Mouse (Mus musculus) kidney, embryonic 15.5 days (tissue): Measurements from ENCODE around the gene Wnt4. TPM values are rescaled to one million over a fixed set of nuclear protein-coding genes. Genes with fewer than 3 reads are reported as not detected.

Experiments used
- ATAC-seq: fragments of 200-750 bp; cut with Nextera tagmentation; replicated peaks from 2 replicates; pipeline ENCODE4 v1.8.0; 2017; ENCODE audit warnings: moderate TSS enrichment; ENCODE audit not compliant: low FRiP score
- H3K27ac ChIP-seq: fragments of 300-500 bp; sonication (generic); 2 replicates; pipeline ENCODE4 v1.5.1; 2015; ENCODE audit warnings: mild to moderate bottlenecking, inconsistent platforms
- H3K27me3 ChIP-seq: fragments of 300-500 bp; sonication (generic); 2 replicates; pipeline ENCODE4 v1.6.1; 2015; ENCODE audit warnings: inconsistent platforms
- H3K36me3 ChIP-seq: fragments of 300-500 bp; sonication (generic); 2 replicates; pipeline ENCODE4 v1.6.1; 2015; ENCODE audit warnings: inconsistent platforms
- H3K4me1 ChIP-seq: fragments of 300-500 bp; sonication (generic); 2 replicates; pipeline ENCODE4 v1.6.1; 2015; ENCODE audit warnings: inconsistent platforms
- H3K4me2 ChIP-seq: fragments of 300-500 bp; sonication (generic); 2 replicates; pipeline ENCODE4 v1.6.1; 2015; ENCODE audit warnings: moderate library complexity, mild to moderate bottlenecking, inconsistent platforms
- H3K4me3 ChIP-seq: fragments of 300-500 bp; sonication (generic); replicated peaks from 2 replicates; pipeline ENCODE4 v1.5.1; 2015; ENCODE audit warnings: mild to moderate bottlenecking, inconsistent platforms
- H3K9ac ChIP-seq: fragments of 300-500 bp; sonication (generic); 2 replicates; pipeline ENCODE4 v1.6.1; 2015; ENCODE audit warnings: mild to moderate bottlenecking, inconsistent platforms
- H3K9me3 ChIP-seq: fragments of 300-500 bp; sonication (generic); replicated peaks from 2 replicates; pipeline ENCODE4 v1.6.1; 2016; ENCODE audit warnings: inconsistent platforms
- WGBS: fragments of 180-500 bp; shearing (Covaris S2); methylation state at CpG from one replicate; pipeline ENCODE4 v1.1.7; 2015; ENCODE audit warnings: mixed read lengths; 5-methylcytosine and 5-hydroxymethylcytosine counted together
- polyA plus RNA-seq: library from polyadenylated mRNA; unstranded; fragments of >200 nt; fragmentation: Nextera tagmentation; extraction: Ambion mirVana; gene quantifications from 2 replicates; pipeline ENCODE4 v1.2.1, GENCODE M21; 2015

Gene Wnt4
- polyA plus RNA-seq, 1 experiment from 2014 or later = 10.6 TPM

DNA sequence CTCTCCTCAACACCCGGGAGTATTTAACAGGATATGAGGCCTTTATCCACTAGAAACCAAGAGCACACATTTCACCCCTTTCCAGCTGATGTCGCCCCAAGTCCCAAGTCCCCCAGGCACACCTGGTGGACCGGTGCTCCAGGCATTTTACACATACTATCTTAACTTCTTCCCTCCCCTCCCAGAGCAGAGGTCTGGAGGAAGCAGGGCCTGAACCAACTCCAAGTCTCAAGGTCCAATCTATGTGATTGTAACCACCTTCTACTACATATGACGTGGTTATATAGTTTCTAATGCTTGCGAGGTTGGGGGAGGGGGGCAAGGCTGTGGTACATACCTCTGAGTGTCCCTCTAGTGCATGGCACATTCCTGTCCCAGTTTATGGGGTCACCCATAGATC, 4.8 kb downstream of the Wnt4 start:
- no peaks in the 10 kb centered on the region for H3K36me3 ChIP-seq
- no peak overlapping the region for H3K4me3 ChIP-seq
- no peak for ATAC-seq
- H3K4me1 ChIP-seq = peaks cover 74% of the 10 kb centered on the region
- 0 out of 2 replicates have a peak overlapping the region, but pooled peaks have one; percentile 34 for H3K27ac ChIP-seq
- no peak overlapping the region for H3K9ac ChIP-seq
- peak overlapping the region; percentile 37; the same call in 1 of the 2 replicates for H3K4me2 ChIP-seq
- H3K9me3 ChIP-seq = no peaks in the 10 kb centered on the region
- WGBS = 76% methylated on average over 5 of the region's 5 CpGs
- H3K27me3 ChIP-seq = peaks cover 72% of the 10 kb centered on the region

DNA sequence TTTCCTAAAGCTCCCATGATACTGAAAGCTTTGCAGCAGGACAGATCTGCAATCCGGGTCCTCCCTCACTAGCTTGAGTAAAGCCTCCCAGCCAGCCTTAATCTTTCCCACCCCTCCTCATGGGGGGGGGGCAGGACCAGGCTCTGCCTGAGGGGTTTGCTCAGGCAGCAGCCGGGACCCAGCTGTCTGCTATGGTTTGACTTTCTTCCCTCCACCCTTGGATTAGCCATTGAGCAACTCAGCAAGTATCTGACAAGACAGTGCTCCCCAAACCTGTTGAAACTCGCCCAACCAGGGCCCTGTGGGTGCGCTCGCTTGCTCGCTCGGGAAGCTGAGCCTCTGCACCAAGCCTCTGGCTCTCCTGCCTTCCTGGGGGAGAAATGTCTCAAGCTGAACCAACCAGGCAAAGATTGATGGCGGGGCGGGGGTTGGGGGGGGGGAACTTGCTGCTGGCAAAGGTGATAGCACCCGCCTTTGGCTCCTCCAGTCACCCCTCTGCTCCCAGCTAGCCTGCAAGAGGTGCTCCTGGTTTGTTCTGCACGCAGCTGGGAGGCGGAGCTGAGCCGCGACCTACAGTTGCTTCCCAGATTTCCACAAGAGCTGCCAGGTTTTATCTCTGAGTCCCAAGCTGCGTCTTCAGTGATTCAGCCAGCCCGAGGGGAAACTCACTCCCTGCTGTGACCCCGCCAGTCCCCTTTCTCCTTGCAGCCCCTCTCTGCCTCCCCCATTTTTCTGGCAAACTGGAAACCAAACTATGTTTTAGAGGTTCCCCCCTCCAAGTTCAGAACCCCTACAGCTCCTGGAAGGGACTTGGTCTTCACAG, 5.5 kb downstream of the Wnt4 start:
- peak overlapping the region; percentile 37 for H3K4me2 ChIP-seq

DNA sequence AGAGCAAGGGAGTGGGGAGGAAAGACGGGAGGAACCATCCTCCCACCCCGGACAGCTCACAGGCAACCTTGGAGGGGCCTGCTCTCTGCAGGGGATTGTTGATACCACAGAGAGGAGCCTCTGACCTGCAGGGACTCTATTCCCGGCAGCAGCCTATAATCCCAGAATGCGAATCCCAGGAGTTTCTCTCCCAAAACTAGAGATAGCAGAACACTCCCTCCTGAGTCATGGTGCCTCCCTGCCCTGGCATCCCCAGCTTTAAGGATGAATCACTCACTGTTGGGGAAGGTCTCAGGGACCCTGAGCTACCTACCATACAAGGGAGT, 6.1 kb downstream of the Wnt4 start:
- peak overlapping the region; percentile 34; the same call in 1 of the 2 replicates for H3K27ac ChIP-seq
- H3K9me3 ChIP-seq = no peaks in the 10 kb centered on the region
- peaks cover 70% of the 10 kb centered on the region for H3K4me1 ChIP-seq
- no peak overlapping the region for H3K9ac ChIP-seq
- H3K4me2 ChIP-seq = peak overlapping the region; percentile 37; the same call in 1 of the 2 replicates
- no peaks in the 10 kb centered on the region for H3K36me3 ChIP-seq
- 21% methylated on average over 4 of the region's 4 CpGs for WGBS
- no peak for ATAC-seq
- H3K27me3 ChIP-seq = peaks cover 59% of the 10 kb centered on the region
- no peak overlapping the region for H3K4me3 ChIP-seq

More for the DNA sequence above, 5.5 kb downstream of the Wnt4 start:
- Histone ChIP-seq H3K36me3 (no peaks in the 10 kb centered on the region), H3K9ac (no peak overlapping the region), H3K4me1 (peaks cover 76% of the 10 kb centered on the region), H3K27me3 (peaks cover 65% of the 10 kb centered on the region), H3K27ac (peak overlapping the region; percentile 34; the same call in 1 of the 2 replicates), H3K4me3 (no peak overlapping the region), H3K9me3 (no peaks in the 10 kb centered on the region)
- 13% methylated on average over 17 of the region's 17 CpGs for WGBS
- ATAC-seq = no peak

DNA sequence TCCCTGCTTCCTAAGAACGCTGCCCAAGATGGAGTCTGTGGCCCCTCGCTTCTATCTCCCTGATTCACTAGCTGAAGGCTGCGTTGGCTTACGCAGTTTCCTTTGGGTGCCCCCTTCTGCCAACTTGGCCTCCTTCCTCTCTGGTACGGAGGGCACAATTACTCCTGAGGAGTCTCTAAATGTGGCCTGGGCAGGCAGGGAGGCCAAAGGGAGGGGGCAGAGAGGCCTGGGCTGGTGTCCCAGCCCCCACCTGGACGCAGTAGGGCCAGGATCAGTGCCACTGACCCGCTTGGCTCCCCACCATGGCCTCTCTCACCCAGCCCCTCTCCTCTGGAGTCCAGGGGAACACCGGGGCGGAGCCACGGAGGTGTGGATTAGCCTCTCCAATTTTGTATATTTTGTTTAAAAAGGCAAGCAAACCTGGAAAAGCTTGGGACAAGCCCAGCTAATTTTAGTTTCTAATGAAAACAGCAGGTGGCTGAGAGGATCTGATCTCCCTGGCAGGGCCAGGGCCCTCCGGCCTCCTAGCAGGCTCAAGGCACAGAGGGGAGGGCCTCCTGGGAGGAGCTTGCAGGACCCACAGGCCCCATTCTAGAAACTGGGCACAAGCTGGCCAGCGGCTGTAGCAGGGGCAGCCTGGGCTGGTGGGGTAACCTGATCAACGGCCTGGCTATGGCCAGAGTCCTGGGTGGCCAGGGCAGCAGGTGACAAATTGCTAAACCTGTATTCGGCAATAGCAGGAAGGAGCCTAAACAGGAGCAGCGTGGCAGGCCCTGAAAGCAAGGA, 8.8 kb downstream of the Wnt4 start:
- no peak overlapping the region for H3K4me3 ChIP-seq
- ATAC-seq = peak; percentile 29; the same call in 1 of the 2 replicates
- whole genome bisulfite sequencing = 63% methylated on average over 15 of the region's 15 CpGs
- H3K27me3 ChIP-seq = peaks cover 35% of the 10 kb centered on the region
- H3K36me3 ChIP-seq = peaks cover 8% of the 10 kb centered on the region; the same call in 1 of the 2 replicates
- H3K9me3 ChIP-seq = no peaks in the 10 kb centered on the region
- peaks cover 47% of the 10 kb centered on the region for H3K4me1 ChIP-seq
- no peak overlapping the region for H3K9ac ChIP-seq
- no peak overlapping the region for H3K4me2 ChIP-seq
- peak overlapping the region; percentile 37 for H3K27ac ChIP-seq

DNA sequence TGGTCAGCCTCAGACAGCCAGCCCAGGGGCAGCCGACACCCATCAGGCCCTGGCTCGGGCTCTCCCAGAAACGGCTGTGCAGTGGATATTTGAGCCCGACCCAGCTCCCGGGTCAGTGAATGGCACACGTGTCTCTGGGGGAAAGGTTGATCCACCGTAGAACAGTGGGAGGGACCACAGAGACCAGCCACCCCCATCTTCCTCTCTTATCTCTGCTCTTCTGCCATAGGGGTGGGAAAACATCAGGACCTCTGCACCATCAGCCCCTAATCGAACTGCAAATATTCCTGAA, 9.3 kb downstream of the Wnt4 start:
- no peak overlapping the region for H3K4me2 ChIP-seq
- no peak overlapping the region for H3K4me3 ChIP-seq
- peak; percentile 23; the same call in 1 of the 2 replicates for ATAC-seq
- H3K27me3 ChIP-seq = peaks cover 30% of the 10 kb centered on the region
- peaks cover 8% of the 10 kb centered on the region; the same call in 1 of the 2 replicates for H3K36me3 ChIP-seq
- H3K9me3 ChIP-seq = no peaks in the 10 kb centered on the region
- H3K4me1 ChIP-seq = peaks cover 46% of the 10 kb centered on the region
- H3K9ac ChIP-seq = no peak overlapping the region
- peak overlapping the region; percentile 37; the same call in 1 of the 2 replicates for H3K27ac ChIP-seq
- 42% methylated on average over 8 of the region's 8 CpGs for WGBS

DNA sequence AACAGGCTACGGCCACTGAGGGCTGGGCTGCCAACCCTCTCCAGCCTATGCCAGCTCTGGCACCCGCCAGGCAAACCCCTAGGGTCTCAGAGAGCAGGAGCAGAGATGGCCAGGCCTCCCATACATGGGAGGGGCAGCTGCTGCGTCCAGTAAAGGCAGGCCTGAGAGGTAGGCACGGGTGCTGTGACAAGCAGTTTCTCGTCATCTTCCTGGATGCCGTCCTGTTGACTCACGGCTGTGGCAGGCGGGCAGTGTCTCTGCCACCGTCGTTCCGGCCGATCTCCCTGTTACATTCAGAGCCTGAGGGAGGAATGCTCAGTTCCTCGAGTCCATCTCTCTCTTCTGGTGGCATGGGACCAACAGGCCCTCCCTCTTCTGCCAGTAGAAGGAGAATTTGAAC, 9.9 kb downstream of the Wnt4 start:
- Histone ChIP-seq H3K4me1 (peaks cover 40% of the 10 kb centered on the region), H3K9ac (no peak overlapping the region), H3K4me3 (no peak overlapping the region), H3K27me3 (peaks cover 24% of the 10 kb centered on the region), H3K9me3 (no peaks in the 10 kb centered on the region), H3K4me2 (no peak overlapping the region), H3K27ac (peak overlapping the region; percentile 67), H3K36me3 (peaks cover 8% of the 10 kb centered on the region; the same call in 1 of the 2 replicates)
- WGBS = 70% methylated on average over 13 of the region's 13 CpGs
- ATAC-seq = no peak

DNA sequence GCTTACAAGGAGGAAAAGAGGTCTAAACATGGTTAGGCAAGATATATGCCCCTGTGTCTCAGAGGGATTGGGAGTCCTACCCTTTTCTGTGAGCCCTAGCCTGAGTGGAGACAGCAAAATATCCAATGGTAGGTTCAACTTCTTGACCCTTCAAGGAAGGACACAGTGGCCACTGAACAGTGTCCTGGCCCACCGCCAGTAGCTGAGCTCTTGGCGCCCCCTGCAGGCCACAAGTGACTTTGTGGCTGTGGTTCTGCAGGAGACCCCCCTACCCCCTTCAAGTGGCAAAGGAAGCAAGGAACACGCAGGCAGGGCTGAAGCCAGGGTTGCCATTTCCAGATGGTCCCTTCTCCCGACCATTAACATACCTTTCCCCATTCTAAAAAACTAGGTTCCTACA, 10.5 kb downstream of the Wnt4 start:
- 0 out of 2 replicates have a peak, but pooled peaks have one; percentile 9 for ATAC-seq
- H3K27me3 ChIP-seq = peaks cover 20% of the 10 kb centered on the region
- H3K4me2 ChIP-seq = no peak overlapping the region
- no peak overlapping the region for H3K9ac ChIP-seq
- no peak overlapping the region for H3K4me3 ChIP-seq
- H3K9me3 ChIP-seq = no peaks in the 10 kb centered on the region
- H3K27ac ChIP-seq = peak overlapping the region; percentile 67
- peaks cover 34% of the 10 kb centered on the region for H3K4me1 ChIP-seq
- WGBS = 5% methylated on average over 4 of the region's 4 CpGs
- H3K36me3 ChIP-seq = peaks cover 8% of the 10 kb centered on the region; the same call in 1 of the 2 replicates

DNA sequence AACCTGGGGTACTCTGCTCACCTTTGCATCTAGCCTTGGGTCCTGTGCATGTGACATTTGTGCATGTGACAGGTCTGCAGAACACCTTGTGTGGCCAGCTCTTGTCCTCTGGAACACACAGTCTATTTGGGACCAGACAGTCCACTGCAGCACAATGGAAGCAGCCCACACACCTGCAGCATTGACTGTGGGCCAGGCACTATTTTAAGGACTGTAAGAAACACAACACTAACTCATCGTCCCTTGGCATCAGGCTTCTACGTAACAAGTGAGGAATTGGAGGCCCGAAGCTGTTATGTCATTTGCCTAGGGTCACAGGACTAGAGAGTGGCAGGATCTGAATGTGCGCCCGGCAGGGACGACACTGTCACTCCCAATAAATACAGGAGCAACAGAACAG, 12.4 kb downstream of the Wnt4 start:
- WGBS = 84% methylated on average over 6 of the region's 6 CpGs
- no peaks in the 10 kb centered on the region for H3K9me3 ChIP-seq
- no peak overlapping the region for H3K9ac ChIP-seq
- H3K36me3 ChIP-seq = peaks cover 12% of the 10 kb centered on the region; the same call in 1 of the 2 replicates
- no peak overlapping the region for H3K4me3 ChIP-seq
- peaks cover 25% of the 10 kb centered on the region for H3K4me1 ChIP-seq
- H3K27me3 ChIP-seq = peaks cover 3% of the 10 kb centered on the region
- no peak for ATAC-seq
- H3K27ac ChIP-seq = no peak overlapping the region
- no peak overlapping the region for H3K4me2 ChIP-seq

DNA sequence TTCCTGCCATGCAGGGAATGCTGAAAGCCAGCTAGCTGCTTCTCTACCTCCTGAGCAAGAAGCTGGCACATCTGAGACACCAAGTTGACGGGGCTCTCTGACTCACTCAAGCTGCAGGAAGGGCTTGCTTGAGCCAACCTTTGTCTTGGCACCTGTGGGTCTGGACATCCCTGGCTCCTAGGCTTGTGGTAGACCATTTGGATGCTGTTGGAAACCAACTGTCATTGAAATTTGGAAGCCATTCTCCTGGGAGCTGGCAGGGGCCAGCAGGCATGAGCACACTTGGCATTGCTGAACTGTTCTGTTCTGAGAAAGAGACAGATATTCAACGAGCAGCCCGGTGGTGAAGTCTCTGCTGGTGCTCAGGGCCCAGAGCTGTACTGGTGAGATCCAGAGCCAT, 13.0 kb downstream of the Wnt4 start:
- Histone ChIP-seq H3K9ac (no peak overlapping the region), H3K4me1 (peaks cover 25% of the 10 kb centered on the region), H3K36me3 (peaks cover 15% of the 10 kb centered on the region; the same call in 1 of the 2 replicates), H3K27ac (no peak overlapping the region), H3K9me3 (no peaks in the 10 kb centered on the region), H3K27me3 (no peaks in the 10 kb centered on the region), H3K4me2 (no peak overlapping the region), H3K4me3 (no peak overlapping the region)
- WGBS = 88% methylated on average over 3 of the region's 3 CpGs
- ATAC-seq = no peak

DNA sequence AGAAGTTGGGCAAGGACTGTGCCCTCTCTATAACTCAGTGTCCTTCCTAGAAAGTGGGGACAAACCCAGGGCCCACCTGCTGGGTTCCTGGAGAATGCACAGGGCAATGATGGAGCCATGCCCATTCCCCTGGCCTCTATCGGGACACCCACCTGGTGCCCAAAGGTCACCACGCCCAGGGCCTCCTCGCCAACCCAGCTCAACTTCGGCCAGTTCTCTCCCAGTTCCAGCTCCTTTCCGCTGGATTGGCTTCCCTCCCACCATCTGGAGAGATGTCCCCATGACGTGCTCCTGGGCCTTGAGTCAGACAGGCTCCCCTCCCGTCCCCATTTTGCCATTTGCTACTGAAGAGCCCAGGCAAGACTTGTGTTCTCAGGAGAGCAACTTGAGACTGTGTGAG, 15.3 kb downstream of the Wnt4 start:
- H3K36me3 ChIP-seq = peaks cover 28% of the 10 kb centered on the region
- H3K27me3 ChIP-seq = no peaks in the 10 kb centered on the region
- H3K9me3 ChIP-seq = no peaks in the 10 kb centered on the region
- WGBS = 74% methylated on average over 7 of the region's 7 CpGs
- no peak for ATAC-seq
- H3K9ac ChIP-seq = no peak overlapping the region
- no peak overlapping the region for H3K27ac ChIP-seq
- H3K4me1 ChIP-seq = peaks cover 2% of the 10 kb centered on the region
- H3K4me2 ChIP-seq = no peak overlapping the region
- no peak overlapping the region for H3K4me3 ChIP-seq

DNA sequence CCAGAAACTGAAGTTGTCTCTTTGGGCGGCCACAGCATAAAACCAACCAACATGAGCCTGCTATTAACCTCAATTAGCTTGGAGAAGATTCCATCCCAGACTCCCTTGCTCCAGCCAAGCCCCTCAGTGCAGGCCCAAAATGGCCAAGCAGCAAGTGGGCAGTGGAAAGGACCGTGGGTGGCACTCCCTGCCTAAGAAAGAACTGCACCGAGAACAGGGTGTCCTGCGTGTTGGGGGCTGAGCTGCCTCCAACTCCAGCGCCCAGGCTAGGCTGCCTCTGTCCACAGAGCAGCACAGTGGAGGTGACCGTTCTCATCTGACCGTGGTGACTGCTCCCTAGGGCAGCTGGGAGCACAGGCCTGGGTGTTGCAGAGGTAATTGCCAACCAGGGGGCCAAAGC, 16.7 kb downstream of the Wnt4 start:
- Histone ChIP-seq H3K4me2 (no peak overlapping the region), H3K4me1 (0 out of 2 replicates have a peak, but pooled peaks cover under 1% of the 10 kb centered on the region), H3K4me3 (no peak overlapping the region), H3K9ac (no peak overlapping the region), H3K36me3 (peaks cover 28% of the 10 kb centered on the region), H3K27ac (no peak overlapping the region), H3K9me3 (no peaks in the 10 kb centered on the region), H3K27me3 (no peaks in the 10 kb centered on the region)
- no peak for ATAC-seq
- WGBS = 82% methylated on average over 7 of the region's 7 CpGs

DNA sequence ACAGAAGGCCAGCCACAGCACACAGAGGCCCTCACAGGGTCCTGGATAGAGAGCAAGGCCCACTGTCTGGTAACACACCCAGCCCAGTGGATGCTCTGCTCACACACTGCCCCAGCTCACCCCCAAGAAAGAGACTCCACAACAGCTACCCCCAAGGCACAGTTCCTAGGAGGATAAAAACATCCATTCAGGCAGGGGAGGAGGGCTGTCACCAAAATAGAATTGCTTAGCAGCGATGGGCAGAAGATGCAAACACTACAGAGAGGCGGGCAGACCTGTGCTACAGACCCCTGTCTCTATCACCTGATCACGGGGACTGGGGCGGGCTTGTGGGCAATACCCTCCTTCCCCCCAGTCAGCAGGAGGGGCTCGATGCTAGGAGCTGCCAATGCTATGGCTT, 17.2 kb downstream of the Wnt4 start:
- H3K4me2 ChIP-seq = no peak overlapping the region
- no peak overlapping the region for H3K9ac ChIP-seq
- WGBS = 75% methylated on average over 5 of the region's 5 CpGs
- H3K36me3 ChIP-seq = peaks cover 28% of the 10 kb centered on the region
- H3K27me3 ChIP-seq = no peaks in the 10 kb centered on the region
- H3K4me1 ChIP-seq = 0 out of 2 replicates have a peak, but pooled peaks cover 3% of the 10 kb centered on the region
- no peak for ATAC-seq
- no peak overlapping the region for H3K27ac ChIP-seq
- no peak overlapping the region for H3K4me3 ChIP-seq
- no peaks in the 10 kb centered on the region for H3K9me3 ChIP-seq
